Mouse (Mus musculus) CD4-positive, CD25-positive, alpha-beta regulatory T cell, adult 2 months (primary cell): ENCODE results near the gene Ankrd10.
"Not testable (repeated sequence)": the region's sequence is repeated elsewhere in the genome, so short reads cannot be mapped to it uniquely, and the experiment has no call there.

Source experiments
- DNase-seq: peaks from one replicate; pipeline ENCODE4 v3.0.0-alpha.2; 2012; ENCODE audit warnings: low read depth, low spot score

Ankrd10 gene

DNA sequence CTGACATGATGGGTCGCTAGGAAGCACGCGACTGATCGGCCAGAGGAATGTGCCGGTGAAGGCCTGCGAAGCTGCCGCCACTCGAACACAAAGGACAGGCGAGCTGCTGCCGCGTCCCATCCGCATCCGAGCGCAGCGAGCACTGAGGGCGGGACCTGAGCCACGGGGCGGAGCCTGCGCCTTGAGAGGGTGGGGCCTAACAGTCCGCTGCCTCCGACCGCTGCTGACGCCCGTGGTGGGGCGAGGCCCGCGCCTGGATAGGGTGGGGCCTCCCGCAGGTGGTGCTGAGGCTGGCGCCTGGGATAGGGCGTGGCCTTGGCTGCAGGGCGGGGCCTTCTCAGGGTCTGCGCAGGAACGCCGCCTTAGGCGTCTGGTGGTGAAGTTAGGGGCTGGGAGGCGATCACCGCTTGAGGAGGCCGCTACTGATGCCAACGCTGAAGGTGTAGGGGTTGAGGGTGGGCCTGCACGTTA is at the start of gene Ankrd10:
Ankrd10 (minus strand) TSS at position 147 of the 471 bp plus-strand sequence.
- peak; percentile 99 for DNase-seq

DNA sequence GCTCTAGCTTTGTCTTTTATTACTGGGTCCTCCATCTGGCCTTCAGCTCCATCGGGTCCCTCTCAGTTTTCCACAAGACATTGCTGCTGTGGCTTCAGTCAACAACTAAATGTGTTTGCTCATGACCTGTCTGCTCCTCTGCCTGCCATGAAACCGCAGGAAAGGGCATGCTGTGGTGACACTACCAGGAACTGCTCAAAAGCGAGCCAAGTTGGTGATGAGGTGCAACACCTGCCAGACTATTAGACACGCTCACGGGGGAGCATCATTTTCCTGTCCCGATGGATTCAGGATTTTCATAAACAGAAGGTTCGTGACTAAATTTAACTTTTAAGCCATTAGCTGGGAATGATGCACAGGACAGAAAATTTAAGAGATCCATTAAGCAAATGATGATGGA is 49.0 kb upstream of the Ankrd10 start:
- DNase-seq: no peak

DNA sequence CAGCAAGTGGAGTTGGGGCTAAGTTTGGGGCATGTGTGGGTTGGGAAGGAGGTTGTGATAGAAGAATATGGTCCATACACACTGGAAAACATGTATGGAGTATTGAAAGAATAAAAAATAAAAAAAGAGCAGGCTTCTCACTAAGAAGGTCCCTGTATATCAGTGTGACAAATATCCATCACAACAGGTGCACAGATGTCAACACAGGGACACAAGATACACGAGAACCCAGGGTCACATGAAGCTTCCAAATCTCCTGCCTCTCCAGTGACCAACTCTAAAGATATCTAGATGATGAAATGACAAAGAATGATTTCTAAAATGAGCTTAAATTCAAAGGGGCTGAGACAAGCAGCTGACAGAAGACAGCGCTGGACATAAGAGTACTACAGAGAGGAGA is 32.8 kb upstream of the Ankrd10 start:
- no peak for DNase-seq

- DNase-seq: not testable (repeated sequence)
Observed at GRCm38 (mm10) chr8:11666023-11666716, 30.6 kb upstream of the Ankrd10 start.

DNA sequence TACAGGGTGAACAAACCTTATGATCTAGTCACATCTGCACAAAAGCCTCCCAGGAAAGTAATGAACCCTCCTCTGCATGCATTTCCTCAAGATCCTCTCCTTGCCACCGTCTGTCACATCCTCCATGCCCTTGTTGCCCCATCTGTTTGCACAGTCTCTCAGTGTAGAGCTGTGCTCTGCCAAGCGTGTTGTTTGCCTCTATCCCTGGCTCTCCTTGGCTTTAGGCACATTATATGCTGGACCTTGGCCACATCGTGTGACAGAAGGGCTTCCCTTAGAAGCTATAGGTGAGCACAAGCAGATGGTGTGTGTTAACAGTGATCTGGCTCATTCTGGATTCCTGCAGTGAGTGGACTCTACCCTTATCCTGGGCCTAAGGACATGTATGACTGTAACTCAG is 26.4 kb upstream of the Ankrd10 start:
- no peak for DNase-seq

DNA sequence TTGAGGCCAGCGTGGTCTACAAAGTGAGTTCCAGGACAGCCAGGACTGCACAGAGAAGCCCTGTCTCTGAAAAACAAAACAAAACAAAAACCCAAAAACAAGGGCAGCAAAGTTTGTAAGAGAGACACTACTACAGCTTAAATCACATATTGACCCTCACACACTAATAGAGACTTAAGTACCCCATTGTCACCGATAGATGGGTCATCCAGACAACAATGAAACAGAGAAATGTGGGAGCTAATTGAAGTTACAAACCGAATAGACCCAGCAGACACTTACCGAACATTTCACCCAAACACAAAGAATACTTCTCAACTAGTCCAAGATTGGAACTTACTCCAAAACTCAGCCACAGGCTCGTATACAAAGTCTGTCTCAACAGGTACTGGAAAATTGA is 14.5 kb upstream of the Ankrd10 start:
- DNase-seq: no peak

- no peak for DNase-seq
Observed at GRCm38 (mm10) chr8:11643123-11643522, 7.6 kb upstream of the Ankrd10 start.

DNA sequence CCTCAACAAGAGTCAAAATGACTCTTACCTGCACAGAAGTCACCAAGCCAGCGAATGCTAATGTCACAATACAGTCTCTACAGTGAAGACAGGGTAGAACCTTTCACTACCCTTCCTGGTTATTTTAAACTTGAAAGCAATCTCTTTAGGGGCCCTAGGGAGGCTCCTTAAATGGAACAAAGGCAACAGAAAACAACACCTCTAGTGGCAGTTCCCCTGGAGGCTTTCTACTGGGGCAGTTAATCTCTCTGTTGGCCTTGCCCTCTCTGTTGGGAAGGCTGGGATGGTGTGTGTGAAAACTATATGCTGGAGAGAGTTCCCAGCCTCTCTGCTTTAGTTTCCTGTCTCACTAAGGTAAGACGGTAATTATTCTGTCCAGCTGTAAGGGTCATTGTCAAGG is 5.0 kb upstream of the Ankrd10 start:
- DNase-seq: no peak

DNA sequence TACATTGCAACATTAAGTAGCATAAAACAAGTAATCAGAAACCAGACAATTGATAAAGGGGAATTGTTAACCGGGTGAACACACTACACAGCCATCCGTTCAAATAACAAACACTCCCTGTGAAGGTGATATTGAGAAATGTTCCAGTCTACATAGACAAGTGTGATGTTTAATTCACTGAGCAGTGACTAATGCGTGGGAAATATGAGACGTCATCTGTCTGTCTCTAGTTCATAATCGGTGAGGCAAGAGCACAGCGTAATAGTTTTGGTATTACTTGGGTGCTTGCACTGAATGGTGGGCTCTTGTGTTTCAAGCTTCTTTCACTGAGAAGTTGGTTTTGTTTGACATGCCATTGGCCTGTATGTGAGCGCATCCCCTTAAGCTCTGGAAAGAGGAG is 2.0 kb upstream of the Ankrd10 start:
- no peak for DNase-seq

- DNase-seq: peak; percentile 77
Observed at GRCm38 (mm10) chr8:11636324-11637057, 934 bp upstream of the Ankrd10 start.

GRCm38 (mm10) chr8:11635012-11635577 is 462 bp downstream of the Ankrd10 start:
- DNase-seq: peak; percentile 95

DNA sequence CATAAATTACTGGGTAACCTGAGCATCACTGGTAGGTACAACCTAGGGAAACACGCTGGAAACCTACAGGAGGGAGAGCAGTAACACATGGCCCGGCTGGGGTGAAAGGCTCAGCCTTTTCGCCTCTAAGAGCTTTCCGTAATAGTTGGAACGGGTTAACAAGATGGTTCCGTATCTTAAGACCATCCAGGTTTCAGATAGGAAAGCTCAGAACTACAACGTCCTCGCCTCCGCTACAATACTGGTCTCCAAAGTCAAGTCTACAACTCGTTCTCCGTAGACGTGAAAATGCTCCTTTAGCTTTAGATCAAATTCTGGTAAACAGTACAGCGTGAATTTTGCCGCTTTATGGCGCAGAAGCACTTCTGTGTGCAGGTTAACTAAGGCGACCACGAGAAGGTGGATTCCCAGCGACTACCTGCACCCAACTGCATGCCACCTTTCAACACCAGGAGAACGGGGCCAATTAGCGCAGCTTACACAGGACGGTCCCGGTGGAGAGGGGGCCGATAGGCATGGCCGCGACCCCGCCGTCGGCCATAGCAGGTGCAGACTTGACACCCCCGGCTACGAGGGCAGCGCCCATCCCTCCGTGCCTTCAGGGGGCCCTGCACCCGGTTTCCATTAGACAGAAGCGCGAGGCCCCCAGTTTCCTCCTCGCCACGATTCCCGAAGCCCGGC is 1.1 kb downstream of the Ankrd10 start:
- DNase-seq: no peak

DNA sequence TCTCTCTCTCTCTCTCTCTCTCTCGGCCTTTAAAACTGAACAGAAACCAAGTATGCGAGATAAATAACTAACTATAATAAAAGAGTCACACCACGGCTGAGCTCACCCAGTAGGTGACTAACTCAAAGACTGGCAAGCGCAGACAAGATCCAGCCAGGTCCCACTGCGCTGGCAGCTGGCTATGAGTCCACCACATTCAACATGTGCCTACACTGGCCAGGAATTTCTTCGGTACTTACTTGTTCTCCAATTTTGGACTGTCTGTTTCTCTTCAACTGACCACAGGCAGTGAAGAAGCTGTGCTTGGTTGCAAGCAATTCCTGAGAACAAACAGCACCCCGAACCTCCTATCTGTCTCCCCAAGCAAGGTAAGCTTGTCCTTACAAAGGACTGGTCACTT is 2.1 kb downstream of the Ankrd10 start:
- no peak for DNase-seq

GRCm38 (mm10) chr8:11632406-11632805 is 3.2 kb downstream of the Ankrd10 start:
- DNase-seq: no peak

DNA sequence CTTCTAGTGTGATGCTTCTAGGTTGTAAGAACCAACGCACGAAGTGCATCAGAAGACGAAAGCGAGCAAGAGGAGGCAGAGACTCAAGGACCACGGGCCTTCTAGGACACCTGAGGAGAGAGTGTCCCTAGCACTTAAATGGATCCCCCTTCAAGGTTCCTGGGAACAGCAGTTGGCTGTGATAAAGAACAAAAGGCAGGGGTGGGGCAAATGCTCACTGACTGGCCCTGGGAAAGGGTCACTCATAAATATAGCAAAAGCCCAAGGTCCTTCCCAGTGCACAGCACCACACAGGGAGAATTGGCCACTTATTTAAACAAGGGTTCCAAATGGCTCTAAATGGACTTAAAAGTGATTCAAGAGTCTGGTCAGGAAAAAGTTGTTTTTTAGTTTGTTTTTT is 6.4 kb downstream of the Ankrd10 start:
- DNase-seq: no peak

GRCm38 (mm10) chr8:11628506-11629132 is 6.9 kb downstream of the Ankrd10 start:
- no peak for DNase-seq

GRCm38 (mm10) chr8:11627717-11628116 is 7.8 kb downstream of the Ankrd10 start:
- DNase-seq: no peak

GRCm38 (mm10) chr8:11625084-11625483 is 10.5 kb downstream of the Ankrd10 start:
- DNase-seq: peak; percentile 32

GRCm38 (mm10) chr8:11619091-11619490 is 16.5 kb downstream of the Ankrd10 start:
- DNase-seq: no peak

GRCm38 (mm10) chr8:11618063-11618462 is 17.5 kb downstream of the Ankrd10 start:
- DNase-seq: no peak

DNA sequence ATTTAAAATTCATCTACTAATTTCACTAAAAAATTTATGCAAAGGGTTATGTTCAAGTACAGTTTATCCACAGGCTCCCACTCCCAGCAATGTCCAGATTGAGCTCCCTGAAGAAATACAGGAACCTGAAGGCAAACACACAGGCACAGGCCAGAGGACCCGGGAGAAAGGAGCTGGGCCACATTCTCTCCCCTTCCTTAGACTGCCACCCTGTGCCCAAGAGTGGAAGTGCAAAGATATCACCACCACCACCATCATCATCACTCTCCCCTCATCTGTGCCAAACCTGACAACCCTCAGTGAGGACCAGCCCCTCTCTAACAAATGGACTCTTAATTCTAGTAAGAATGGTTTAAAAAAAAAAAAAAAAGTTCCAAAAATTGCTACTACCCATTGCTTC is 19.3 kb downstream of the Ankrd10 start:
- DNase-seq: peak; percentile 67
